Mouse (Mus musculus) lung, postnatal 0 days (tissue): ENCODE results near the gene Gpr84.

Experiments used
- CTCF ChIP-seq: IDR thresholded peaks from 2 replicates; pipeline ENCODE4 v1.5.1; 2016; ENCODE audit warnings: antibody characterized with exemption, mild to moderate bottlenecking
- EP300 ChIP-seq: IDR thresholded peaks from 2 replicates; pipeline ENCODE4 v1.6.1; 2016; ENCODE audit warnings: antibody characterized with exemption, mild to moderate bottlenecking, control low read depth

GRCm38 (mm10) chr15:103347275-103347684, 36.9 kb upstream of the Gpr84 start:
- TF ChIP-seq EP300 (no peak), CTCF (peak; percentile 80)
